Mouse (Mus musculus): ENCODE data around the gene Klhdc10.

DNA sequence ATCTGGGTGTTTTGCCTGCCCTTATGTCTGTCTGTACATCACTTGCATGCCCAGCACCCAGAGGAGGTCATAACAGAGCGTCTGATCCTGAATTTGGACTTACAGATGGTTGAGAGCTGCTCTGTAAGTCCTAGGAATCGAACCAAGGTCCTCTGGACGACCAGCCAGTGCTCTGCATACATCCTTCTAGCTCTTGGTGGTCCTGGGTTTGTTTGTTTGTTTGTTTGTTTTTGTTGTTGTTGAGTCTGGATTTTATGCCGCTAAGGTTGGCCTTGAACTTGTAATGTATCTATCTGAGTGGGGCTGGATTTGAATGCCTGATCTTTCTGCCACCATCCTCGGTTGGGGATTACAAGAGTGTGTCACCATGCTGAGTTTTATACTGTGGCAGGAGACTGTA lies 1.5 kb upstream of the Klhdc10 start:
- TF ChIP-seq POLR2A (IDR thresholded peaks at IDR 0.05; ENCODE audit: control insufficient read depth, extremely low read depth, insufficient read depth, low read length, poor library complexity) (no peak), CTCF (IDR thresholded peaks at IDR 0.05; ENCODE audit: borderline replicate concordance, control insufficient read depth, extremely low read depth, insufficient read depth, low read length, poor library complexity) (no peak)

All from thymus, adult 2 months (tissue).